Mouse (Mus musculus) bone marrow macrophage, adult 2 months (primary cell): ENCODE measurements around the gene Ankrd53.

ENCODE experiments used
- CTCF ChIP-seq: IDR thresholded peaks from 2 replicates; pipeline ENCODE4 v1.5.1; 2012; ENCODE audit warnings: low read depth, mild to moderate bottlenecking, low read length, moderate library complexity
- POLR2A ChIP-seq: IDR thresholded peaks from 2 replicates; pipeline ENCODE4 v1.6.1; 2012; ENCODE audit warnings: mild to moderate bottlenecking, low read depth, low read length, borderline replicate concordance

DNA sequence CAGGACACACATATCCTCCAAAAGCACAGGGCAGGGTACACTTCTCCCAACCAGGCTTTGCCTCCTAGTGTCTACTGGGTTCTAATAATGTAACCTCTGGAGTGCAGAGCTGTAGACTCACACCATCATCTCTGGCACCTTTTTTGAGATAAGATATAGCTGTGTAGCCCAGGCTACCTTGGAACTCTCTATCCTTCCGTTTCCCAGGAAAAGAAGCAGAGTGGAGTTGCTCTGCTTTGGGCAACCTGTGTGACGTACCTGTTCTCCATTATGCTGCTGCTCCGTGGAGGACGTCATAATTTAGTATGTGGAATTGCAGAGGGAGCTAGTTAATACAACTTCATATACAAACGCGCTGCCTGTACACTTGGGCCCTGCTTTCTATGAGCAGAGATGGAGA, at the start of gene Ankrd53:
- TF ChIP-seq CTCF (no peak), POLR2A (no peak)
